Mouse (Mus musculus) thymus, adult 18-20 months (tissue): ENCODE measurements around the gene Spr.

Experiments
- DNase-seq, 2 experiments: peaks; one replicate each; pipeline ENCODE4 v3.0.0; 2022; ENCODE audit warnings: mixed read lengths in 2 of 2

The Spr gene

DNA sequence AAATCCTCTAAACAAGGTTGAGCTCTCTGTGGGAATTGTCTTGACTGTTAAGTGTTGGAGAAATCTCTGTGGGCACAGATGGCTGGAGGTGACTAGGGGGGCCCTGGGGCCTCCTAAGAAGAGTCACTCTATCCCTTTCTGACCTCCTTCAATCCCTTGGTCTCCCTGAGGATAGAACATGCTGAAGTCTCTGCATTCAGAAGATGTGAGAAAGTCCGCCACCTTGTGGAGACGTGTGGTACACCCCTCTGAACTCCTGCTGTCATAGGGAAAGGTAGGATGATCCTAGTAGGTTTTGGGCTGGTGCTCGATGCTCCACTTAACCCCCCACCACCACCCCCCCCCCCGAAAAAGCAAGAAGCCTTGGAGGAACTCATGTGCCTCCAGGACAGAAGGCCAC lies 5.9 kb downstream of the Spr start:
- peak in 1 of 2 experiments; percentile 30 for DNase-seq

DNA sequence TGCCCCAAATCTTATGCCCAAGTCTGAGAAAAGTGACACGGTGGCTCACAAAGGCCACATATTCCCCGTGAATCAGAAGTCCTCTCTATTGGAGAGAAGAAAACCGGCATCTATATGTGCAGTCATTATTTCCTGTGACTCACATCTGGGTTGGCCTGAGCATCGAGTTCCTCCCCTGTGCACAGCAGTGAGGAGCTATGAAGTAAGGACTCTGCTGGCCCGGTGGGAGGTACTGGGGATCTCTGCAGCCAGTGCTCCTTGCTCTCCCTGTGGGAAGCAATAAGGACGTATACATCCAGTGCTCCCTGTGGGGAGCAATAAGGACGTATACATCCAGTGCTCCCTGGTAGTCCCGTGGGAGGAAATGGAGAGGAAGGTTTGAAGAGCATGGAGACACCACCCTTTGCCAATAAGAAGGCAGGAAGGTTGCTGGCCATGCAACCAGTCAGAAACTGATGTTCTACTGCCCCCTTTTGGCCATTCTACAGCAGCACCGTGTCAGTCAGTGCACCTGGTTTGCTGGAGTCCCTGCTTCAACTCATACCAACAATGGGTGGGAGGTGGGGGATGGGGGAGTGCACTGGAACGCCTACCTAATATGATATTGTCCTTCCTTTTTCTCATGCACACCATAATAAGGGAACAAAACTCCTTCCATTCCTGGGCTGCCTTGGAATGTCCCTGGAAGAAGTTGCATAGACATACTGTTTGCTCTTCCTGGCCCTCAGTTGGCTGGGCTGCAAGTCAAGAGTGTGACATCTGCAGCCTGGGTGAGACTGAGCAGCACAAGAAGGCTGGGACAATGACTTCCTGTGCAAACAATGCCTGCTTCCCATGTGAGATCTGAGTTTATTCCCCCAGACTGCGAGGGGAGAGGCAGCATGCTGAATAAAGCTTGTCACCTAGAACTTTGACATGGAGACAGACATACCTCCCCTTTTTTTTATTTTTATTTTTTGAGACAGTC lies 19.7 kb downstream of the Spr start:
- DNase-seq = peak in 1 of 2 experiments; percentile 34

DNA sequence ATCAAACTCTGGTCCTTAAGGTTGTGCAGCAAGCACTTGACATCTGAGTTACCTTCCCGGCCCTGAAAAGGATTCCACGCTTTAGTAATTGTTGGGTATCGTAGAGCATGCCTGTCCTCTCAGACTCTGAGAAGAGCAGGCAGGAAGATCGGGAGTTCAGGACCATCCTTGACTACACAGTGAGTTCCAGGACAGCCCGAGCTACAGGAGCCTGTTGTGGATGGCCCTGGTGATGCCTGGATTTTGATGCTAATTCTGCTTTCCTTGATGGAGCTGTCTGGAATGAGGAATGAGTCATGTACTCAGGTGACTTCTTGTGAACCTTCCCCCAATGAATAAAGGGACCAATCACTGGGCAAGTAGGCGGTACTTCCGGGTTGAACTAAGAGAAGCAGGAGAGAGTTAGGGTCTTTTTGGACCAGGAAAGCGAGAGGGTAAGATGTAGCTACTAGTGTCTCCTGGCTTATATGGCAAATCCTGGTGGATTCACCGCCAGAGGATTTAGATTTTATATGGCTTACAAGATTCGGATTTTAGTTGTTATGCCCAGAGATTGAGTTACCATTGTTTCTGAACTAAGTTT lies 32.4 kb downstream of the Spr start:
- no peak for DNase-seq

DNA sequence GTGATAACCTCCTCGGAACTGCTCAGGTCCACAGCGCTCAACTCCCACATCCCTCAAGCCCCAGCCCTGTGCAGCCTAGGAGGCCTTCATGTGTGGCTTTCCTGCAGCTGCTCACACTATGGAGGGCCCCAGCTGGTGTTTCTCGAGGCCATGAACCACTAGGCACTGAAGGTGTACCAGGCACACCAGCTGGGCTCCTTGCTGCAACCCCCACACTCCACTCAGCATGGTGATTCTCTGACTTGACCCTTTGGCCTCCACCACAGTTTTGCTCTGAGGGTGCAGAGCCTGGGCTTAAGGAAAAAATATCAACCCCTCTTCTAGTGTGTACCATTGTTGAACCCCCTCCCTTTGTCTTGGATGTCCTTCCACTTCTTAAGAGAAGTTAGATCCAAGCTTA lies 34.2 kb downstream of the Spr start:
- no peak for DNase-seq

DNA sequence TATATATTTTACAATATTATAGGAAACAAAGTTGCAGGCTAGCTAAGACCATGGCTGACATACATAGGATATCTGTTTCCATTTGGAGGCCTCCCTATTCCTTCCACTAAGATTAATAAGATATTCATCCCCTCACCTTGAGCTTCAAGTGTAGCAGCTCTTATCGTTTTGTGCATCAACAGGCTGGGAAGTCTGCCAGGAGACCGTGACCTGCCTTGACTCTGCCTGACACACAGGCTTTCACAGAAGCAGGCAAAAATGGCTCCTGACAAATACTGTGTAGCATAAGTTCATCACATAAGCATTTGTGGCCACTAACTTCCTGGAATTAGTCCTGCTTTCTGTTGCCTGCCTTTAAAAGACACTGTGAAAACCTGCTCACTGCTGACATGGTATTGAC lies 41.1 kb downstream of the Spr start:
- DNase-seq = no peak

DNA sequence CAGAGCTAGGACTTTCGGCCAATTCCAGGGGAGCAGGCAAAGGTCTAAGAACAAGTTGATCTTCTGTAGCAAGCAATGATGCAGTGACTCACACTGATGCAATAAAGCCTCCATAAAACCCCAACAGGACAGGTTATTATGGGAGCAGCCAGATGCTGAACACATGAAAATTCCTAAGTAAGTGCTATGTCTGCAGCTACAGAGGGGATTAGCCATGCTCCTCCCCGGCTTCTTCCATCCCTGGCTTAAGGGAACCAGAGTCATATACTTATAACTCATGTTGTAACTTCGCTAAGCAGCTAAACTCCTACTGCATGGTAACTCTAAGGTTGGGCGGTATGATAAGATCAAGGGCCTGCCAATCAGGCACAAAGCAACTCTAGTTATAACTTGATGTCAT lies 50.1 kb downstream of the Spr start:
- no peak for DNase-seq

DNA sequence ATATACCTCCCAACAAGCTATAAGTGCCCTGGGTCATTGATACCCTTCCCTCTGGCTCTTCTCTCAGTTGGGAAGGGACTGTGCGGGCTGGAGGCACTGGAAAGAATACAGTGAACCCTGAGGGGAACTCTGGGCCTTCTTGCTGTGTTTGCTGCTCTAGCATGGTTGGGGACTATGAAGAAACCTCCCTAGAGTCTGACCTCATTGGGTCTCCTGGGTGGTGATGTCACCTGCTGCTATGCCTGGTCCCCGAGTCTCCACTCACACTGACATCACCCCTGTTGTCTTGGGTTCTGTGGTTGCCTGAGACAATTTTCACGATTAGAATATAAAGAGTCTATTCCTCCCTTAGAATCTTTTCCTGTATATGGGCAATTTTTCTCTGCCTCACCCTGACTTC lies 50.9 kb downstream of the Spr start:
- no peak for DNase-seq
